Mouse (Mus musculus): ENCODE results near the gene Apom. TPM values are rescaled to one million over a fixed set of nuclear protein-coding genes. Genes with fewer than 3 reads are reported as not detected.

Gene Apom
- polyA plus RNA-seq, 1 experiment from 2014 or later, result 0.34 TPM

DNA sequence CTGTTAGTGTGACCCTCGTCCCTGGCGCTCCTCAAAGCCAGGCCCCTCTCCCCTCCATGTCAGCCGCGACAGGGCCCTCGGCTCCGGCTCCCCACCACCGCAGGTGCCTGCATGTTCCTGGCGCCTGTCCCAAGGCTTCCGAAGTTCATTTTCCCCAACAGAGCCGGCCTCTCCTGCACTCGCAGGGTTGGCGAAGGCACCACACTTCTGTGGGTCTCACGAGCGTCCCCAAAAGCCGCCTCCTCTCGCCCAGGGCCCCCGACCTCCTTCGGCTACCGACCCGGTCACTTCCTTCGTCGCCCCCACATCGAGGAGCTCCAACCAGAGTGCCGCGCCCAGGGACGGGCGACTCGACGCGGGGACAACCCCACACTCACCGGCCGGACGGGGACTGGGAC lies 11.1 kb downstream of the Apom start:
- under 1% methylated on average over 33 of the region's 33 CpGs for WGBS
- H3K4me3 ChIP-seq (ENCODE audit: control insufficient read depth in 1 of 2, insufficient read depth in 1 of 2, low read depth in 1 of 2, low read length in 2 of 2), result peak overlapping the region; percentile 77 to 94
- H3K4me1 ChIP-seq (ENCODE audit: control insufficient read depth in 2 of 2, insufficient read depth in 2 of 2, low read length in 2 of 2), result peaks cover 4 to 23% of the 10 kb centered on the region in 2 experiments
- peak overlapping the region; percentile 98 for H3K9ac ChIP-seq (ENCODE audit: low read length)
- H3K27me3 ChIP-seq (ENCODE audit: control insufficient read depth, insufficient read depth, low read length), result no peaks in the 10 kb centered on the region
- H3K27ac ChIP-seq (replicated peaks in 1 of 2; ENCODE audit: control insufficient read depth in 1 of 2, insufficient read depth in 1 of 2, low read depth in 2 of 2, low read length in 2 of 2), result peak overlapping the region; percentile 30 to 57; a peak in 3 of 4 replicates
- peak overlapping the region; percentile 96 for H3K4me2 ChIP-seq (ENCODE audit: low read length)
- H3K36me3 ChIP-seq (ENCODE audit: control insufficient read depth, insufficient read depth, low read length), result peaks cover 59% of the 10 kb centered on the region
- ATAC-seq (ENCODE audit: insufficient number of reproducible peaks, insufficient read depth, low FRiP score, low read depth), result no peak
- no peaks in the 10 kb centered on the region for H3K9me3 ChIP-seq (ENCODE audit: control insufficient read depth, low read length)

DNA sequence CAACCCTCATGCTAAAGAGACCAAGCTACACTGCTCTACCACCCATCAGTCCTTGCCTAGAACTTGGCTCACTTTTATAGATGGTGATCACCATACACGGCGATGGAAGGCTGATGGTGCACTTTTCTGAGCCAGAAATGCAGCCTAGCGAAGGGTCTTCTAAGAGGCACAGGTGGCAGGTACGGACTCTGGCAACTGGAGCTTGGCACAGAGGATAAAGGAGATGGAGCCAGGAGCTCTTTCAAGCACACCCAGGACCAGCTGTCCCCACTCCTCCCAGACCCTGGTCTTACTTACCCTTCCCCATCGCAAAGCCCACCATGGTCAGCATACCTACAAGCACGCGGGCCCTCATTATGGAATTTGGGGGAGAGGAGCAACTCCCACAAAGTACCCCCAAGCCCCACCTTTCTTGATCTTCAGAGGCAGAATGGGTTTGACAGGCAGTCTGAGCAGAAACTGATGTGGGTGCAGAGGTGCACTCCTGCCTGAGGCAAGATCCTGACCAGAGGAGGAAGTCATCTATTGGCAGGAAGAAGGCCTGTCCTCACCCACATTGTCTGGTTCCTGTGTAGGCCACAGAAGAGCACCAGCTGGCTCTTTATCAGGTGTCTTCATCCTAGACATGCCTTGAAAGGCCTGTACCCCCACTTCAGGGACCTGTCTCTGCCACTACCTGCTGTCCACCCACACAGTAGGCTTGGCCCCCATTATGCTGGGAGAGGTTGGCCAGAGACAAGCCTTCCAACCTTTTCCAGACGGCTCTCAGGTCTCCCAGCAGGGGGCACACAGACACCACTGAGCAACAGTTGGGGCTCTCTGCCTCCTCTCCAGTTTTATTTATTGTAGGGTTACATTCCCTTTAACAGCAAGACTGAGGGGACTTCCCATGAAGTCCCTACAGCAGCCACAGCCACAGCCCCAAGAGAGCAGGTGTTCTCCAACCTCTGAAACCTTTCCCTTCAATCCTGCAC lies 16.5 kb downstream of the Apom start, which contains the start of gene Ly6g5b:
TSS of gene Ly6g5b (minus strand) at position 383 of the 974 bp plus-strand sequence.
- H3K4me3 ChIP-seq (ENCODE audit: control insufficient read depth in 1 of 2, insufficient read depth in 1 of 2, low read depth in 1 of 2, low read length in 2 of 2), result no peak within 1 kb of the TSS
- peaks cover 2 to 7% of the 10 kb centered on the region in 2 experiments; a peak in 2 of 4 replicates for H3K4me1 ChIP-seq (ENCODE audit: control insufficient read depth in 2 of 2, insufficient read depth in 2 of 2, low read length in 2 of 2)
- H3K4me2 ChIP-seq (ENCODE audit: low read length), result no peak within 1 kb of the TSS
- peaks cover 60% of the 10 kb centered on the region for H3K36me3 ChIP-seq (ENCODE audit: control insufficient read depth, insufficient read depth, low read length)
- no peaks in the 10 kb centered on the region for H3K27me3 ChIP-seq (ENCODE audit: control insufficient read depth, insufficient read depth, low read length)
- H3K9ac ChIP-seq (ENCODE audit: low read length), result no peak within 1 kb of the TSS
- WGBS, result 80% methylated on average over 8 of the region's 8 CpGs
- ATAC-seq (ENCODE audit: insufficient number of reproducible peaks, insufficient read depth, low FRiP score, low read depth), result no peak
- H3K9me3 ChIP-seq (ENCODE audit: control insufficient read depth, low read length), result no peaks in the 10 kb centered on the region
- H3K27ac ChIP-seq (replicated peaks in 1 of 2; ENCODE audit: control insufficient read depth in 1 of 2, insufficient read depth in 1 of 2, low read depth in 2 of 2, low read length in 2 of 2), result no peak within 1 kb of the TSS

DNA sequence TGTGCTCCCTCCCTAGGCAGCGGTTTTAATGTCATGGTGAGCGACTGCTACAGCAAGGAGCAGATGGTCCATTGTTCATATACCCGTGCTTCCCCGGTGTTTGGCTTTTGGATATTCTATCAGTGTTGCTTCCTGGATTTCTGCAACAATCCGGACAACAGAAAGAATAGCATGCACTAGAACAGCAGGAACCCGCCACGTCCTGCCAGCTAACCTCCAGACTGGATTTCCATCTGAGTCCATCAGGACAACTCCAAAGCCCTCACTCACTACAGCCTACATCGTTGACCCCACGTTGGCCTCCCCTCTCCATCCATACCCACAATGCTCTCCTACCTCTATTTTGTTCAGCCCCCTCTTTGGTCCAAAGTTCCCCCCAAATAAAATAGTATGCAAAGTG lies 20.1 kb downstream of the Apom start:
- Histone ChIP-seq H3K4me1 (ENCODE audit: control insufficient read depth in 2 of 2, insufficient read depth in 2 of 2, low read length in 2 of 2) (no peaks in the 10 kb centered on the region), H3K27ac (replicated peaks in 1 of 2; ENCODE audit: control insufficient read depth in 1 of 2, insufficient read depth in 1 of 2, low read depth in 2 of 2, low read length in 2 of 2) (peak overlapping the region; percentile 61 to 65; a peak in 2 of 4 replicates), H3K4me2 (ENCODE audit: low read length) (peak overlapping the region; percentile 31; the same call in 1 of the 2 replicates), H3K36me3 (ENCODE audit: control insufficient read depth, insufficient read depth, low read length) (peaks cover 30% of the 10 kb centered on the region), H3K9ac (ENCODE audit: low read length) (0 out of 2 replicates have a peak overlapping the region, but pooled peaks have one; percentile 41), H3K4me3 (ENCODE audit: control insufficient read depth in 1 of 2, insufficient read depth in 1 of 2, low read depth in 1 of 2, low read length in 2 of 2) (no peak overlapping the region), H3K9me3 (ENCODE audit: control insufficient read depth, low read length) (no peaks in the 10 kb centered on the region), H3K27me3 (ENCODE audit: control insufficient read depth, insufficient read depth, low read length) (no peaks in the 10 kb centered on the region)
- WGBS, result 59% methylated on average over 9 of the region's 9 CpGs
- ATAC-seq (ENCODE audit: insufficient number of reproducible peaks, insufficient read depth, low FRiP score, low read depth), result no peak

- H3K4me1 ChIP-seq (ENCODE audit: control insufficient read depth in 2 of 2, insufficient read depth in 2 of 2, low read length in 2 of 2), result peaks cover 5% of the 10 kb centered on the region in 2 experiments; a peak in 3 of 4 replicates
- no peaks in the 10 kb centered on the region for H3K9me3 ChIP-seq (ENCODE audit: control insufficient read depth, low read length)
- H3K4me2 ChIP-seq (ENCODE audit: low read length), result no peak within 1 kb of the TSS
- peaks cover 16% of the 10 kb centered on the region for H3K36me3 ChIP-seq (ENCODE audit: control insufficient read depth, insufficient read depth, low read length)
- no peak for ATAC-seq (ENCODE audit: insufficient number of reproducible peaks, insufficient read depth, low FRiP score, low read depth)
- no peaks in the 10 kb centered on the region for H3K27me3 ChIP-seq (ENCODE audit: control insufficient read depth, insufficient read depth, low read length)
- no peak within 1 kb of the TSS for H3K9ac ChIP-seq (ENCODE audit: low read length)
- no peak within 1 kb of the TSS for H3K4me3 ChIP-seq (ENCODE audit: control insufficient read depth in 1 of 2, insufficient read depth in 1 of 2, low read depth in 1 of 2, low read length in 2 of 2)
- 82% methylated on average over 6 of the region's 6 CpGs for WGBS
- H3K27ac ChIP-seq (replicated peaks in 1 of 2; ENCODE audit: control insufficient read depth in 1 of 2, insufficient read depth in 1 of 2, low read depth in 2 of 2, low read length in 2 of 2), result no peak within 1 kb of the TSS
Measured at GRCm38 (mm10) chr17:35108097-35108496, 23.8 kb downstream of the Apom start, which contains the start of gene Ly6g5c. TSS of gene Ly6g5c (plus strand) at chr17:35108279.

DNA sequence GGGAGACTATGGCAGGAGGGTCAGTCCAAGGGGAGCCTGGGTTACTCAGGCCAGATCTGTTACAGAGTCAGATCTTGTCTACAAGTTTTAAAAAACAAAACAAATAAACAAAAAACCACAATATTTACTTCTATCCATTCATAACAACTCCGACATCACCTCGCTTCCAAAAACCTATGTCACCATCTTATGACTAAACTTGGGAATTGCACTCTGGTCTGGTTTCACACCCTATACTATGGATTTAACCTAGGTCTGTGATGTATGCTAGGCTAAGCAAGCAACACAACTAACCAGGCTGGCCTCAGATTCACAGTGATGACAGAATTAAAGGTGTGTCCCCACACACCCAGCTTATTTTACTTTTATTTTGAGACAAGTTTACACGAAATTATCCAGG lies 25.3 kb downstream of the Apom start:
- no peak for ATAC-seq (ENCODE audit: insufficient number of reproducible peaks, insufficient read depth, low FRiP score, low read depth)
- Histone ChIP-seq H3K27me3 (ENCODE audit: control insufficient read depth, insufficient read depth, low read length) (no peaks in the 10 kb centered on the region), H3K9ac (ENCODE audit: low read length) (no peak overlapping the region), H3K4me1 (ENCODE audit: control insufficient read depth in 2 of 2, insufficient read depth in 2 of 2, low read length in 2 of 2) (peaks cover 7 to 12% of the 10 kb centered on the region in 2 experiments; a peak in 3 of 4 replicates), H3K4me2 (ENCODE audit: low read length) (no peak overlapping the region), H3K4me3 (ENCODE audit: control insufficient read depth in 1 of 2, insufficient read depth in 1 of 2, low read depth in 1 of 2, low read length in 2 of 2) (no peak overlapping the region), H3K27ac (replicated peaks in 1 of 2; ENCODE audit: control insufficient read depth in 1 of 2, insufficient read depth in 1 of 2, low read depth in 2 of 2, low read length in 2 of 2) (no peak overlapping the region), H3K9me3 (ENCODE audit: control insufficient read depth, low read length) (no peaks in the 10 kb centered on the region), H3K36me3 (ENCODE audit: control insufficient read depth, insufficient read depth, low read length) (peaks cover 31% of the 10 kb centered on the region)
- WGBS, result 68% methylated on average over 3 of the region's 3 CpGs

GRCm38 (mm10) chr17:35105740-35106389 lies 26.0 kb downstream of the Apom start:
- ATAC-seq (ENCODE audit: insufficient number of reproducible peaks, insufficient read depth, low FRiP score, low read depth), result no peak
- Histone ChIP-seq H3K27me3 (ENCODE audit: control insufficient read depth, insufficient read depth, low read length) (no peaks in the 10 kb centered on the region), H3K9ac (ENCODE audit: low read length) (0 out of 2 replicates have a peak overlapping the region, but pooled peaks have one; percentile 38), H3K9me3 (ENCODE audit: control insufficient read depth, low read length) (no peaks in the 10 kb centered on the region), H3K36me3 (ENCODE audit: control insufficient read depth, insufficient read depth, low read length) (peaks cover 38% of the 10 kb centered on the region), H3K27ac (replicated peaks in 1 of 2; ENCODE audit: control insufficient read depth in 1 of 2, insufficient read depth in 1 of 2, low read depth in 2 of 2, low read length in 2 of 2) (no peak overlapping the region), H3K4me3 (ENCODE audit: control insufficient read depth in 1 of 2, insufficient read depth in 1 of 2, low read depth in 1 of 2, low read length in 2 of 2) (no peak overlapping the region), H3K4me2 (ENCODE audit: low read length) (0 out of 2 replicates have a peak overlapping the region, but pooled peaks have one; percentile 11), H3K4me1 (ENCODE audit: control insufficient read depth in 2 of 2, insufficient read depth in 2 of 2, low read length in 2 of 2) (peaks cover 7 to 12% of the 10 kb centered on the region in 2 experiments; a peak in 3 of 4 replicates)
- 27% methylated on average over 13 of the region's 13 CpGs for WGBS

GRCm38 (mm10) chr17:35104754-35105153 lies 27.1 kb downstream of the Apom start:
- no peak overlapping the region for H3K9ac ChIP-seq (ENCODE audit: low read length)
- H3K27me3 ChIP-seq (ENCODE audit: control insufficient read depth, insufficient read depth, low read length), result no peaks in the 10 kb centered on the region
- WGBS, result 58% methylated on average over 6 of the region's 6 CpGs
- peaks cover 49% of the 10 kb centered on the region for H3K36me3 ChIP-seq (ENCODE audit: control insufficient read depth, insufficient read depth, low read length)
- H3K4me2 ChIP-seq (ENCODE audit: low read length), result no peak overlapping the region
- H3K4me1 ChIP-seq (ENCODE audit: control insufficient read depth in 2 of 2, insufficient read depth in 2 of 2, low read length in 2 of 2), result peaks cover 7 to 12% of the 10 kb centered on the region in 2 experiments; a peak in 3 of 4 replicates
- ATAC-seq (ENCODE audit: insufficient number of reproducible peaks, insufficient read depth, low FRiP score, low read depth), result no peak
- no peaks in the 10 kb centered on the region for H3K9me3 ChIP-seq (ENCODE audit: control insufficient read depth, low read length)
- H3K4me3 ChIP-seq (ENCODE audit: control insufficient read depth in 1 of 2, insufficient read depth in 1 of 2, low read depth in 1 of 2, low read length in 2 of 2), result no peak overlapping the region
- no peak overlapping the region for H3K27ac ChIP-seq (replicated peaks in 1 of 2; ENCODE audit: control insufficient read depth in 1 of 2, insufficient read depth in 1 of 2, low read depth in 2 of 2, low read length in 2 of 2)

Measured in heart, embryonic 14.5 days (tissue).